Comparison of ENCODE assay signal across 8 mouse cellular contexts in genomic region chr4:151932576-151933504, GRCm38 (mm10). TPM values are rescaled to one million over a fixed set of nuclear protein-coding genes. Genes with fewer than 3 reads are reported as not detected.
DNase-seq lines count a peak whose midpoint lies in the region; ATAC-seq and TF ChIP-seq lines count a peak whose summit lies in the region.

No protein-coding gene starts in this region.

- peaks cover 9% of the 10 kb centered on the region; the same call in 1 of the 2 replicates for H3K4me1 ChIP-seq in kidney, postnatal 0 days (replicated peaks; ENCODE audit: insufficient read depth, low read length)
- H3K4me1 ChIP-seq in forebrain, embryonic 10.5 days = peaks cover 28% of the 10 kb centered on the region
- peaks cover 20% of the 10 kb centered on the region for H3K4me1 ChIP-seq in limb, embryonic 15.5 days
- peaks cover 14% of the 10 kb centered on the region; the same call in 1 of the 2 replicates for H3K4me1 ChIP-seq in stomach, embryonic 15.5 days

- H3K4me3 ChIP-seq in kidney, postnatal 0 days (replicated peaks; ENCODE audit: low read depth, low read length) = peak overlapping the region; percentile 100; the same call in 1 of the 2 replicates
- peak overlapping the region; percentile 72 for H3K4me3 ChIP-seq in forebrain, embryonic 10.5 days
- peak overlapping the region; percentile 59 for H3K4me3 ChIP-seq in limb, embryonic 15.5 days
- H3K4me3 ChIP-seq in stomach, embryonic 15.5 days (replicated peaks) = peak overlapping the region; percentile 89; the same call in 1 of the 2 replicates

- no peak overlapping the region for H3K27ac ChIP-seq in kidney, postnatal 0 days
- peak overlapping the region; percentile 95 for H3K27ac ChIP-seq in forebrain, embryonic 10.5 days
- no peak overlapping the region for H3K27ac ChIP-seq in limb, embryonic 15.5 days
- H3K27ac ChIP-seq in stomach, embryonic 15.5 days = no peak overlapping the region

- H3K27me3 ChIP-seq in kidney, postnatal 0 days (ENCODE audit: insufficient read depth, low read length) = no peaks in the 10 kb centered on the region
- no peaks in the 10 kb centered on the region for H3K27me3 ChIP-seq in forebrain, embryonic 10.5 days (ENCODE audit: poor library complexity, severe bottlenecking)
- H3K27me3 ChIP-seq in limb, embryonic 15.5 days = no peaks in the 10 kb centered on the region
- no peaks in the 10 kb centered on the region for H3K27me3 ChIP-seq in stomach, embryonic 15.5 days (replicated peaks)

- H3K4me2 ChIP-seq in kidney, postnatal 0 days (ENCODE audit: low read length) = peak overlapping the region; percentile 30; the same call in 1 of the 2 replicates
- H3K4me2 ChIP-seq in limb, embryonic 15.5 days = peak overlapping the region; percentile 33
- H3K4me2 ChIP-seq in stomach, embryonic 15.5 days = peak overlapping the region; percentile 35; the same call in 1 of the 2 replicates

- 81% methylated on average over 13 of the region's 13 CpGs for WGBS in kidney, postnatal 0 days
- WGBS in forebrain, embryonic 10.5 days = 82% methylated on average over 13 of the region's 13 CpGs
- 75% methylated on average over 13 of the region's 13 CpGs for WGBS in limb, embryonic 15.5 days
- WGBS in stomach, embryonic 15.5 days = 74% methylated on average over 13 of the region's 13 CpGs

- peak; percentile 43 for ATAC-seq in kidney, postnatal 0 days (replicated peaks; ENCODE audit: low FRiP score, low read depth)
- peak; percentile 22 for ATAC-seq in limb, embryonic 15.5 days (ENCODE audit: insufficient number of reproducible peaks, low FRiP score, low TSS enrichment, low read depth)
- peak; percentile 38; the same call in 1 of the 2 replicates for ATAC-seq in stomach, embryonic 15.5 days (ENCODE audit: insufficient read depth, low FRiP score, low read depth)

- H3K9me3 ChIP-seq in kidney, postnatal 0 days (replicated peaks; ENCODE audit: low read length) = no peaks in the 10 kb centered on the region
- no peaks in the 10 kb centered on the region for H3K9me3 ChIP-seq in forebrain, embryonic 10.5 days
- no peaks in the 10 kb centered on the region for H3K9me3 ChIP-seq in limb, embryonic 15.5 days
- H3K9me3 ChIP-seq in stomach, embryonic 15.5 days = no peaks in the 10 kb centered on the region

- TF ChIP-seq CTCF in kidney, postnatal 0 days (IDR thresholded peaks at IDR 0.05; ENCODE audit: low read depth) = no peak

- 0 out of 2 replicates have a peak, but pooled peaks cover 5% of the 10 kb centered on the region for H3K36me3 ChIP-seq in kidney, postnatal 0 days (ENCODE audit: insufficient read depth, low read length)
- peaks cover 14% of the 10 kb centered on the region for H3K36me3 ChIP-seq in forebrain, embryonic 10.5 days (replicated peaks)
- peaks cover 3% of the 10 kb centered on the region; the same call in 1 of the 2 replicates for H3K36me3 ChIP-seq in limb, embryonic 15.5 days
- no peaks in the 10 kb centered on the region for H3K36me3 ChIP-seq in stomach, embryonic 15.5 days

- no peak overlapping the region for H3K9ac ChIP-seq in kidney, postnatal 0 days (ENCODE audit: low read depth, low read length)
- no peak overlapping the region for H3K9ac ChIP-seq in limb, embryonic 15.5 days
- H3K9ac ChIP-seq in stomach, embryonic 15.5 days = no peak overlapping the region

- DNase-seq in kidney, postnatal 0 days (ENCODE audit: low spot score) = no peak
- no peak for DNase-seq in kidney, postnatal 4 days
- DNase-seq in forebrain, embryonic 10.5 days (ENCODE audit: extremely low spot score, low spot score) = no peak
- no peak for DNase-seq in c-Kit-positive CD71-positive TER-119-positive erythroid progenitor cells, embryonic 14.5 days (ENCODE audit: low spot score)
- DNase-seq in right cerebral cortex, postnatal 4 days = no peak
- no peak for DNase-seq in urinary bladder, postnatal 10 days (ENCODE audit: low spot score)

RNA-seq across cellular contexts. Expression of gene Dnajc11, which starts 0.7 kb away (rescaled TPM):
- 48.4 and 56.1 TPM in 2 replicates for polyA plus RNA-seq in kidney, postnatal 0 days (2015; fragmentation: Nextera tagmentation; extraction: Ambion mirVana)
- 113 and 114 TPM in 2 replicates for polyA plus RNA-seq in forebrain, embryonic 10.5 days (2016; fragmentation: Nextera tagmentation; extraction: Ambion mirVana)
- polyA plus RNA-seq in limb, embryonic 15.5 days (2015; fragmentation: Nextera tagmentation; extraction: Ambion mirVana) = 58.3 and 61.6 TPM in 2 replicates
- polyA plus RNA-seq in stomach, embryonic 15.5 days (2015; fragmentation: Nextera tagmentation; extraction: Ambion mirVana) = 55.2 and 67.3 TPM in 2 replicates

RNA-seq across cellular contexts. Expression of gene Thap3, which starts 56.0 kb away (rescaled TPM):
- polyA plus RNA-seq in kidney, postnatal 0 days (2015; fragmentation: Nextera tagmentation; extraction: Ambion mirVana) = 34.5 and 35.1 TPM in 2 replicates
- polyA plus RNA-seq in forebrain, embryonic 10.5 days (2016; fragmentation: Nextera tagmentation; extraction: Ambion mirVana) = 34.9 and 35.7 TPM in 2 replicates
- polyA plus RNA-seq in limb, embryonic 15.5 days (2015; fragmentation: Nextera tagmentation; extraction: Ambion mirVana) = 45.6 and 50.9 TPM in 2 replicates
- 39.4 and 39.7 TPM in 2 replicates for polyA plus RNA-seq in stomach, embryonic 15.5 days (2015; fragmentation: Nextera tagmentation; extraction: Ambion mirVana)
